Mouse (Mus musculus) left cerebral cortex, adult 18-20 months (tissue): ENCODE measurements around the gene Clcn7. TPM values are rescaled to one million over a fixed set of nuclear protein-coding genes. Genes with fewer than 3 reads are reported as not detected.
"Not testable (repeated sequence)": the region's sequence is repeated elsewhere in the genome, so short reads cannot be mapped to it uniquely, and the experiment has no call there.

ENCODE experiments used
- DNase-seq, 2 experiments: peaks; one replicate each; pipeline ENCODE4 v3.0.0; 2021 to 2022; ENCODE audit warnings: low spot score in 2 of 2, mixed read lengths in 1 of 2
- total RNA-seq, 2 experiments: library from RNA; stranded (reverse); gene quantifications; 2 replicates each; pipeline ENCODE4 v1.2.3; 2021

Clcn7 gene
- total RNA-seq, 2 experiments from 2014 or later: 46.9 to 47.0 TPM

DNA sequence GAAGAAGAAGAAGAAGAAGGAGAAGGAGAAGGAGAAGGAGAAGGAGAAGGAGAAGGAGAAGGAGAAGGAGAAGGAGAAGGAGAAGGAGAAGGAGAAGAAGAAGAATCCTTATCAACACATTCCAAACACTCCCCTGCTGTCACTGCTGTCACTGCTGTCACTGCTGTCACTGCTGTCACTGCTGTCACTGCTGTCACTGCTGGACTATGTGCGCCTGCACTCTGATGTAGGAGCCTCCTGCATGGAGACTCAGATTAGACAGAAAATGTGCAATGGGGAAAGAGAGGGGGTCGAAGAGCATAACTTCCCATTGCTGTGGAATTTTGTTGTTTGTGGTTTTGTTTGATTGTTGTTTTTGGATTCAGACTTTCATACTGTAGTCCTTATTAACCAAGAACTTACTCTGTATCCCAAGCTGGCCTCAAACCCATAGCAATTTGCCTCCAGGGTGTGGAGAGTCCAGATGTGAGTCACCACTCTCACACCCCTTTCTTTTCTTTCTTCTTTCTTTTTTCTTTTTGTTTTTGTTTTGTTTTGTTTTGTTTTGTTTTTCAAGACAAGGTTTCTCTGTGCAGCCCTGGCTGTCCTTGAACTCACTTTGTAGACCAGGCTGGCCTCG is 7.6 kb upstream of the Clcn7 start:
- not testable (repeated sequence) for DNase-seq

GRCm38 (mm10) chr17:25127079-25127478 is 6.1 kb upstream of the Clcn7 start:
- DNase-seq: no peak

GRCm38 (mm10) chr17:25127681-25128080 is 5.5 kb upstream of the Clcn7 start:
- no peak for DNase-seq

DNA sequence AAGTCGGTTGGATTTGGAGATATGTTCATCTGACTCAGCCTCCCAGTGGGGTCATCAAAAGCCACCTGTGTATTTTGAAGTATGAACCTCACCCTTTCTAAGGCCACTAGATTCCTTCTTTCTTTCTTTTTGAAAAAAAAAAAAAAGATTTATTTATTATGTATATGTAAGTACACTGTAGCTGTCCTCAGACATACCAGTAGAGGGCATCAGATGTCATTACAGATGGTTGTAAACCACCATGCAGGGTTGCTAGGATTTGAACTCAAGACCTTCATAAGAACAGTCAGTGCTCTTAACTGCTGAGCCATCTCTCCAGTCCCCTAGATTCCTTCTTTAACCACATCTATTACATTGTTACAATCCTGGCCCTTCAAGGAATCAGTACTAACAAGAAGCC is 3.1 kb upstream of the Clcn7 start:
- DNase-seq: no peak

DNA sequence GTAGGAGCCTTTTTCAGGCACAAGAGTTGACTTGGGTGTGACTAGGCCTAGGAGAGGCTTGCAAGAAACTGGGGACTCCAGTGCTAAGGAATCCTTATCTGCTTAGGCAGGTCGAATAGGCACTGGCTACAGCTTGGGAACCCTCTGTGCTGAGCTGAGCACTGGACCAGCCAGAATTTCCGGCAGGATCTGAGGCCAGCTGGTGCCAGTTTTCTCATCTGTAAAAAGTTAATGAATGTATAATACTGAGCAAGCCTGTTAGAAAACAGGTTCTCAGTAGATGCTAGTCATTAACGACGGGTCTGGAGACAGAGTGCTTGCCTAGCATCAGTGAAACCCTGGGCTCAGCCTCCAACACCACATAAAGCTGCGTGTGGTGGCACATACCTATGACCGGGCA is 2.4 kb downstream of the Clcn7 start:
- DNase-seq: no peak

GRCm38 (mm10) chr17:25138803-25139202 is 5.6 kb downstream of the Clcn7 start:
- no peak for DNase-seq

DNA sequence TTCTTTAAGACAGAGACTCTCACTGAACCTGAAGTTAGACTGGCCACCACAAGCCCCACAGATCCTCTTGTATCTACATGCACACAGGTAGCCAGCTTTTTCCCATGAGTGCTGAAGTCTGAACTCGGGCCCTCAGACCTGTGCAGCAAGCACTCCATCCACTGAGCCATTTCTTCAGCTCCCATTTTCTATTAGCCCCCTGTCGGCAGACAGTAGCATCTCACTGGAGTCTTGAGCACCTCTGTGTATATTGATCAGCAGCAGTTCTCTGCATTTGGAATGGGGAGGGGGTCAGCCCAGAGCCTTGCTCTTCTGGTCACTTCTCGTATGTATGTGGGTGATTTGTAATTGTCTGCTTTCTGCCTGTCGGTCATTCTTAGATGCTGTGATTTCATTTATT is 6.8 kb downstream of the Clcn7 start:
- no peak for DNase-seq

GRCm38 (mm10) chr17:25162161-25162560 is 29.0 kb downstream of the Clcn7 start, which contains the start of gene Ccdc154:
Gene Ccdc154, plus strand, starts transcription at chr17:25162461.
- DNase-seq: no peak

- no peak for DNase-seq
These were observed 30.2 kb downstream of the Clcn7 start for GRCm38 (mm10) chr17:25163387-25163786.

DNA sequence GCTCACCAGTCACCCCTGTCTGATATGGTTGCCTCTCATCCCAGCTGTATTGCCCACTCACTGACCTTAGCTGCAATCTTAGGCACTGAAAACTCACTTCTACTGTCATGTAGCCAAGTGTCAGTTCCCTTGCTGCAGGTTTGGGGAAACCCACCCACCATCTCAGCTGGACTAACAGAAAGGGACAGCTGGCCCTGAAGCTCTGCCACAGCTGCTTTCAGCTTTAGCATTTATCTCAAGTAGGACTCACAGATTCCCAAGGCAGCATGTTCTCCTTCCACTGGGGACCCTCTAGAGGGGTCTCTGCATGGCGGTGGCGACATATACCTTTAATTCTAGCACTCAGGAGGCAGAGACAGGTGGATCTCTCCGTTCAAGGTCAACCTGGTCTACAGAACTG is 31.6 kb downstream of the Clcn7 start:
- DNase-seq: no peak

- DNase-seq: no peak
These were observed 32.9 kb downstream of the Clcn7 start for GRCm38 (mm10) chr17:25165970-25166671.

- no peak for DNase-seq
These were observed 36.5 kb downstream of the Clcn7 start for GRCm38 (mm10) chr17:25169706-25170105.

DNA sequence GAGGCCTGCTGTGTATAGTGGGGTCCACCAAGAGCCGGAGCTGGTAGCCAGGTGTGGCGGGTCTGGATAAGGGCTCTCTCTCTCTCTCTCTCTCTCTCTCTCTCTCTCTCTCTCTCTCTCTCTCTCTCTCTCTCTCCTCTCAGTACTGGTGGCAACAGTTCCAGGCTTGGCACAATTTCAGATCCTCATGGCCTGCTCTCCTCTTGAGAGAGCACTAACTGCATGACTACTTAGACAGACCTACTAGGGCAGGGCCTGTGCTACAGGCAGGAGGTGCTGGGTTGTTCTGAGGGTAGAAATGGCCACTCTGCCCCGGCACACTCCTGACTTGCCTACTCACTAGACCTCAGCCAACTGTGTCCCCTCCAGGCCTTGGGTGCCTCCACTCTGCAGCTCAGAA is 39.4 kb downstream of the Clcn7 start:
- DNase-seq: no peak

GRCm38 (mm10) chr17:25175411-25175810 is 42.2 kb downstream of the Clcn7 start, which contains the start of gene Gm38655:
Gene Gm38655, minus strand, starts transcription at chr17:25175471.
- DNase-seq: no peak

GRCm38 (mm10) chr17:25183232-25183631 is 50.0 kb downstream of the Clcn7 start:
- no peak for DNase-seq

GRCm38 (mm10) chr17:25184129-25184691 is 51.0 kb downstream of the Clcn7 start, which contains the start of gene BC003965:
Gene BC003965, plus strand, starts transcription at chr17:25184554.
- peak; percentile 99 to 100 for DNase-seq

- no peak for DNase-seq
These were observed 51.8 kb downstream of the Clcn7 start for GRCm38 (mm10) chr17:25184961-25185360.

GRCm38 (mm10) chr17:25187784-25188149 is 54.6 kb downstream of the Clcn7 start:
- no peak for DNase-seq

GRCm38 (mm10) chr17:25188150-25189031 is 55.2 kb downstream of the Clcn7 start, which contains the start of gene Unkl:
Gene Unkl, plus strand, starts transcription at chr17:25188397.
- DNase-seq: peak; percentile 71 to 73

- DNase-seq: no peak
These were observed 55.9 kb downstream of the Clcn7 start for GRCm38 (mm10) chr17:25189091-25189490.

DNA sequence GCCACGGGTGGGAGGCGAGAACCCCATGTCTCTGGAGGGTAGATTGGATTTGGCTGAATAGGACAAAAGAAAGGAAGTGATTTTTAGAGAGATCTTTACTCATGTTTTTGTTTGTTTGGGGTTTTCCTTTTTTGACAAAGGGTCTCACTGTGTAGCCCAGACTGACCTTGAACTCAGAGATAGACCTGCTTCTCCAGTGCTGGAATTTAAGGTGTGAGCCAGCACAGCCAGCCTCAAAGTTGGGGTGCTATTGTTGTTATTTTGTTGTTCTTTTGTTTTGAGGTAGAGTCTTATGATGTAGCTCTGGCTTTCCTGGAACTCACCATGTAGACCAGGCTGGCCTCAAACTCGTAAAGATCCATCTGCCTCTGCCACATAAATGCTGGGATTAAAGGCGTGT is 69.2 kb downstream of the Clcn7 start:
- DNase-seq: no peak
